Mouse (Mus musculus): Measurements from ENCODE around the gene Zfp60.
"Not testable (repeated sequence)": the region's sequence is repeated elsewhere in the genome, so short reads cannot be mapped to it uniquely, and the experiment has no call there.

Zfp60 gene

DNA sequence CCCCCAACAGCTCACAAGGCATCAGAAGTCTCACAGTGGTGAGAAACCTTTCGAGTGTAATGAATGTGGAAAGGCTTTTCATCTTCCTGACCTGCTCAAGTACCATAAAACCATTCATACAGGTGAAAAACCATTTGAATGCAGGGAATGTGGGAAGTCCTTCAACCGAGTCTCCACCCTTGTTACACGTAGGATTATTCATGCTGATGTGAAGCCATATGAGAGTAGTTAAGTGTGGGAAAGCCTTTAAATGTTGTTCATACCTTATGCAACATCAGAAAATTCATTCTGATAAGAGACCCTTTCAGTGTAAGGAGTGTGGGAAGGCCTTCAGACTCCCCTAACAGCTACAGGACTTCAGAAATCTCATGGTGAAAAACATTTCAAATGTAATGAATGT is 62.7 kb downstream of the Zfp60 start:
- DNase-seq (ENCODE audit: low spot score): not testable (repeated sequence)

DNA sequence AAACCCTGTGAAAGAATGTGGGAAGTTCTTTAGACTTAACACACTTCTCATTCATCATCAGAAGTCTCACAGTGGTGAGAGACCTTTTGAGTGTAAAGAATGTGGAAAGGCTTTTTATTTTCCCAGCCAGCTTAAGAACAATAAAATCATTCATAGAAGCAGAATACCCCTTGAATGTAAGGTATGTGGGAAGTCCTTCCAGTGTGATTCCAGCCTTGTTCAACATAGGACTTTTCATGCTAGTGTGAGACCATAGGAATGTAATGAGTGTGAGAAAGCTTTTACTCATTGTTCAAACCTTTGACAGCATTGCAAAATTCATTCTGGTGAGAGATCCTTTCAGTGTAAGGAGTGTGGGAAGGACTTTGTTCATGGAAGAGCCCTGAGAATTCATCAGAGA is 63.4 kb downstream of the Zfp60 start:
- no peak for DNase-seq (ENCODE audit: low spot score)

DNA sequence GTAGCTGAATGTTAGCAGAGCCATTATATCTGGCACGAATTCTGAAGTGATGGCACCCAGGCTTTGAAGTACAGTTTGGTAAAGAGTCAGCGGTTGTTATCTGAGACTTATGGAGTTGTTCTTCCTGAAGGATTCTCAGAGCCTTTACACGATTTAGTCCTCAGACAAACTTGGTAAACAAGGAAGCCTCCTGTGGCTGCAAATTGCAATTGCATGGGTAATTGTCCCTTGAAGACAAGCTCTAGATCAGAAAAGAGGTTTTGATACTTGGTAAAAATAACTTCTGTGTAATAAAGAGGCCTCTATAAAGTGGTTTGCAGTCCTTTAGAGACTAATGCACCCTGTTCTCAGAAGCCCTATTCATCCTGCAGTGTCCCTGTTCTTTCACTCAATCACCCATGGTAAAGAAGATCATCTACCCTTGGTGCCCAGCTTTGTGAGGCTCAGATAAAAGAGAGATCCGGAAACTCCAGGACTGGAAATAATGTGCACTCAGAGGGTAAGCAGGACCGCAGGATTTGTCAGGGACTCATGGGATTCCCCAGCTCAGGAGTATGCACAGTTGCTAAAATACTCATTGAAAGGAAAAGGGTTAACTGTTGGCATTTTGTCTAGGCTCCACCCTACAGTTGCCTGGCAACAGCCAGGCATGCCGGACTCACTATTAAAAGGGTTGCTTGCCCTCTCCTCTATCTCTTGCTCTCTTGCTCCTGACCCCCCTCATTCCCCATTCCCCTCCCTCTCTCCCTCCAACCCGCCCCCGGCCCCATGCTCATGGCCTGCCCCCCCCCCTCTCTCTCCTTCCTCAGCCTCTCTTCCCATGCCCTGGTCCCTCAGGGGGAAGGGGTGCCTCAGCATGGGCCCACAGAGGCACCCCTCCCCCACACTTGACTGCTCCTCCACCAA is 67.0 kb downstream of the Zfp60 start:
- DNase-seq (ENCODE audit: low spot score): no peak

DNA sequence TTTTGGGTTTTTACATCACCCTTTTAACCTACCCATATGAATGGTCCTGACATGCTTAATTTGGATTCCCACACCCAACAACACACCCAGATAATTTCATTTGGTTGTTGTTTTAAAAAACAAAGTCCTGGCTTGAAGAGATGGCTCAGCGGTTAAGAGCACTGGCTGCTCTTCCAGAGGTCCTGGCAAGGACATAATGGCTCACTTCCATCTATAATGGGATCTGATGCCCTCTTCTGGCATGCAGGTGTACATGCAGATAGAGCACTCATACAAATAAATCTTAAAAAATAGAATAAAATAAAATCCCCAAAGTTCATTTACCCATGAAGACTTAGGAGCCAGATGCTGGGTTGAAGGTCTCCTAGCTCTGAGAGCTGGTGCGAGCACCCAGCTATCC is 69.9 kb downstream of the Zfp60 start:
- DNase-seq (ENCODE audit: low spot score): no peak

DNA sequence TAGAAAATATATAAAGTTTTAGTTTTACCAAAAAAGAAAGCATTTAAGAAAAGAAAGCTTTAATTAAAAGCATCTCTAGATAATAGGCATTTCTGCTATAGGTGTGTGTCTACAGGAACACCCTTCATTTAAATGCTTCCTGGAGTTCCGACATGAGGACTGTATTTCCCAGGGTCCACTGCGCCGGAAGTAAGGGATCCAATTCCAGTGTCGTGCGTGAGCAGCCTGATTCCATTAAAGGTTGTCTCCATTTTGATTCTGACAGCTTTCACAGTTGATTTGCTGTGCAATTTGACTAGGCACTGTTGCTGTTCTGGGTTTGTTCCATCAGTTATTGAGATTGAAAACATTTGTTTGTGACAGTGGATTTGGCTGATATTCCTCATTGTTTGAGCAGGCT is 71.8 kb downstream of the Zfp60 start:
- DNase-seq (ENCODE audit: low spot score): no peak
